Mouse (Mus musculus) liver, embryonic 14.5 days (tissue): ENCODE data around the gene Sephs1.

ENCODE experiments used
- CTCF ChIP-seq: IDR thresholded peaks from 2 replicates; pipeline ENCODE4 v1.5.1; 2016; ENCODE audit warnings: antibody characterized with exemption, low read depth, control low read depth
- EP300 ChIP-seq: IDR thresholded peaks from 2 replicates; pipeline ENCODE4 v1.6.1; 2016; ENCODE audit warnings: antibody characterized with exemption, low read depth

DNA sequence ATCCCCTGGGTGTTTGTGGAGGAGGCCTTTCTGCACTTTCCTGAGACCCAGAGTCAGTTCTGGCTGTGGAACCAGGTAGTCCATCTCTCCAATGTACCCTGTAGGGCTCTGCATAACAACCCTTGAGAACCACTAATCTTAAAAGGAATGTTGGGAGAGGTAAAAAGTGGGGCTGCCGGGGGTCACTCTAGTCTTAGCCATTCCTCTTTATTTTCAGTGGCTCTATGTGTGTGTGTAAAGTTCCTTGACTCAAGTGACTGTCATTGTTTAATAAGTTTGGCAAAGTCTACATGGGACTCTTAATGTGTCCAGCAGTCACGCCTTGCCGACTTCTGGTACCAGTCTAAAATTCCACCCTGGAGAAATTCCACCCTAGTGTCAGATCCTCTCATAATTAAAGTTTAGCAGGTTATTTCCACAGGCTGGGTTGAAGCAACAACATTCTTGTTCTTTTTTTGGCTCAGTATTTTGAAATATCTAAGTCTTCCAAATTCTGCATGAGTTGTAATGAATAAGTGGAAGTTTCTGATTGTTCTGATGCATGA lies 27.5 kb downstream of the Sephs1 start:
- TF ChIP-seq CTCF (no peak), EP300 (no peak)
